Mouse (Mus musculus) testis, adult 2 months (tissue): ENCODE measurements at regions not wholly inside any gene's neighbourhood (a gene's known extent, or its start where the extent isn't known, plus 50 kb on each side); places are given as distances from the start of the nearest gene placed in this dataset.

ENCODE experiments used
- CTCF ChIP-seq: fragments of 200-500 bp; IDR thresholded peaks from 2 replicates; pipeline ENCODE4 v1.5.1; 2012; ENCODE audit warnings: low read depth, mild to moderate bottlenecking, inconsistent platforms, low read length, moderate library complexity; ENCODE audit not compliant: control insufficient read depth, insufficient read depth, insufficient replicate concordance
- POLR2A ChIP-seq: fragments of 200-500 bp; IDR thresholded peaks from 2 replicates; pipeline ENCODE4 v1.6.1; 2012; ENCODE audit warnings: low read depth, mild to moderate bottlenecking, inconsistent platforms, low read length, moderate library complexity; ENCODE audit not compliant: control insufficient read depth

- TF ChIP-seq CTCF (no peak), POLR2A (no peak)
Measured at GRCm38 (mm10) chr7:133438631-133439030, 163.3 kb downstream of the Tex36 start.
